Mouse (Mus musculus) heart, embryonic 16.5 days (tissue): ENCODE measurements around the gene Maneal. TPM values are rescaled to one million over a fixed set of nuclear protein-coding genes. Genes with fewer than 3 reads are reported as not detected.

ENCODE experiments used
- ATAC-seq: fragments of 200-750 bp; cut with Nextera tagmentation; replicated peaks from 2 replicates; pipeline ENCODE4 v1.8.0; 2017; ENCODE audit warnings: moderate number of reproducible peaks; ENCODE audit not compliant: insufficient read depth, low FRiP score; ENCODE audit errors: extremely low read depth
- H3K27ac ChIP-seq: fragments of 300-500 bp; sonication (generic); 2 replicates; pipeline ENCODE4 v1.5.1; 2014; ENCODE audit warnings: mild to moderate bottlenecking, low read length, control low read depth, moderate library complexity
- H3K27me3 ChIP-seq: fragments of 300-500 bp; sonication (generic); 2 replicates; pipeline ENCODE4 v1.6.1; 2014; ENCODE audit warnings: low read length, mixed read lengths; ENCODE audit not compliant: control insufficient read depth, insufficient read depth
- H3K36me3 ChIP-seq: fragments of 300-500 bp; sonication (generic); 2 replicates; pipeline ENCODE4 v1.6.1; 2014; ENCODE audit not compliant: control insufficient read depth, insufficient read depth
- H3K4me1 ChIP-seq: fragments of 300-500 bp; sonication (generic); 2 replicates; pipeline ENCODE4 v1.6.1; 2014; ENCODE audit warnings: low read length, mixed read lengths; ENCODE audit not compliant: control insufficient read depth, insufficient read depth
- H3K4me2 ChIP-seq: fragments of 300-500 bp; sonication (generic); 2 replicates; pipeline ENCODE4 v1.6.1; 2014; ENCODE audit warnings: low read depth, mild to moderate bottlenecking, control low read depth, low read length
- H3K4me3 ChIP-seq: fragments of 300-500 bp; sonication (generic); 2 replicates; pipeline ENCODE4 v1.5.1; 2014; ENCODE audit warnings: mild to moderate bottlenecking, control low read depth, low read length
- H3K9ac ChIP-seq: fragments of 300-500 bp; sonication (generic); 2 replicates; pipeline ENCODE4 v1.6.1; 2014; ENCODE audit warnings: low read length, control low read depth
- H3K9me3 ChIP-seq: fragments of 300-500 bp; sonication (generic); replicated peaks from 2 replicates; pipeline ENCODE4 v1.6.1; 2016; ENCODE audit warnings: low read length; ENCODE audit not compliant: control insufficient read depth
- WGBS: fragments of 180-500 bp; shearing (Covaris S2); extraction: QIAGEN DNeasy Blood & Tissue Kit; methylation state at CpG from one replicate; pipeline ENCODE4 v1.1.7; 2014; 5-methylcytosine and 5-hydroxymethylcytosine counted together
- polyA plus RNA-seq: library from polyadenylated mRNA; unstranded; fragments of >200 nt; fragmentation: Nextera tagmentation; extraction: Ambion mirVana; gene quantifications from 2 replicates; pipeline ENCODE4 v1.2.1, GENCODE M21; 2015

Maneal gene
- polyA plus RNA-seq: 0.07 and 0.29 TPM in 2 replicates

- Histone ChIP-seq H3K4me3 (peak within 1 kb of the TSS; percentile 53), H3K9ac (peak within 1 kb of the TSS; percentile 43), H3K36me3 (no peaks in the 10 kb centered on the region), H3K9me3 (no peaks in the 10 kb centered on the region), H3K4me2 (peak within 1 kb of the TSS; percentile 69), H3K4me1 (0 out of 2 replicates have a peak, but pooled peaks cover 4% of the 10 kb centered on the region), H3K27me3 (peaks cover 30% of the 10 kb centered on the region), H3K27ac (no peak within 1 kb of the TSS)
- ATAC-seq: no peak
- 4% methylated on average over 76 of the region's 77 CpGs for WGBS
Measured at GRCm38 (mm10) chr4:124861283-124862188, at the start of gene Maneal. Maneal (minus strand) TSS chr4:124862171.

GRCm38 (mm10) chr4:124905971-124906822 lies 44.2 kb upstream of the Maneal start:
- 8% methylated on average over 21 of the region's 21 CpGs for WGBS
- Histone ChIP-seq H3K27ac (no peak overlapping the region), H3K36me3 (no peaks in the 10 kb centered on the region), H3K9ac (no peak overlapping the region; the same call in 1 of the 2 replicates), H3K9me3 (no peaks in the 10 kb centered on the region; the same call in 1 of the 2 replicates), H3K4me2 (peak overlapping the region; percentile 49; the same call in 1 of the 2 replicates), H3K27me3 (peaks cover 14% of the 10 kb centered on the region), H3K4me3 (0 out of 2 replicates have a peak overlapping the region, but pooled peaks have one; percentile 8), H3K4me1 (peaks cover 6% of the 10 kb centered on the region)
- no peak for ATAC-seq

- no peaks in the 10 kb centered on the region for H3K36me3 ChIP-seq
- H3K4me3 ChIP-seq: no peak overlapping the region
- WGBS: 60% methylated on average over 4 of the region's 4 CpGs
- H3K9ac ChIP-seq: no peak overlapping the region
- H3K4me2 ChIP-seq: no peak overlapping the region
- no peaks in the 10 kb centered on the region for H3K9me3 ChIP-seq
- no peak for ATAC-seq
- H3K27me3 ChIP-seq: peaks cover 14% of the 10 kb centered on the region
- H3K4me1 ChIP-seq: peaks cover 6% of the 10 kb centered on the region
- no peak overlapping the region for H3K27ac ChIP-seq
Measured at GRCm38 (mm10) chr4:124905417-124905816, 43.4 kb upstream of the Maneal start.

- Histone ChIP-seq H3K4me1 (no peaks in the 10 kb centered on the region), H3K9ac (no peak overlapping the region), H3K27me3 (peaks cover 31% of the 10 kb centered on the region), H3K36me3 (no peaks in the 10 kb centered on the region), H3K9me3 (no peaks in the 10 kb centered on the region), H3K27ac (no peak overlapping the region), H3K4me3 (no peak overlapping the region), H3K4me2 (no peak overlapping the region)
- WGBS: 45% methylated on average over 5 of the region's 5 CpGs
- ATAC-seq: no peak
Measured at GRCm38 (mm10) chr4:124899906-124900305, 37.9 kb upstream of the Maneal start.

- Histone ChIP-seq H3K27me3 (peaks cover 43% of the 10 kb centered on the region), H3K4me3 (no peak overlapping the region), H3K4me2 (no peak overlapping the region), H3K27ac (no peak overlapping the region), H3K9ac (no peak overlapping the region), H3K36me3 (no peaks in the 10 kb centered on the region), H3K4me1 (no peaks in the 10 kb centered on the region), H3K9me3 (no peaks in the 10 kb centered on the region)
- ATAC-seq: no peak
- WGBS: 53% methylated on average over 10 of the region's 10 CpGs
Measured at GRCm38 (mm10) chr4:124898428-124898827, 36.5 kb upstream of the Maneal start.

- Histone ChIP-seq H3K27ac (no peak overlapping the region), H3K4me2 (peak overlapping the region; percentile 73), H3K36me3 (no peaks in the 10 kb centered on the region), H3K4me1 (no peaks in the 10 kb centered on the region), H3K4me3 (peak overlapping the region; percentile 50), H3K9ac (no peak overlapping the region), H3K27me3 (peaks cover 62% of the 10 kb centered on the region), H3K9me3 (no peaks in the 10 kb centered on the region)
- ATAC-seq: 0 out of 2 replicates have a peak, but pooled peaks have one; percentile 23
- 1% methylated on average over 83 of the region's 83 CpGs for WGBS
Measured at GRCm38 (mm10) chr4:124894508-124895428, 32.8 kb upstream of the Maneal start.

- Histone ChIP-seq H3K4me1 (no peaks in the 10 kb centered on the region), H3K27ac (no peak overlapping the region), H3K27me3 (peaks cover 64% of the 10 kb centered on the region), H3K4me2 (no peak overlapping the region), H3K9me3 (no peaks in the 10 kb centered on the region), H3K9ac (no peak overlapping the region), H3K4me3 (no peak overlapping the region), H3K36me3 (no peaks in the 10 kb centered on the region)
- ATAC-seq: no peak
- 38% methylated on average over 6 of the region's 6 CpGs for WGBS
Measured at GRCm38 (mm10) chr4:124893769-124894168, 31.8 kb upstream of the Maneal start.

- H3K4me2 ChIP-seq: no peak overlapping the region
- ATAC-seq: no peak
- H3K4me1 ChIP-seq: no peaks in the 10 kb centered on the region
- no peak overlapping the region for H3K4me3 ChIP-seq
- peaks cover 68% of the 10 kb centered on the region for H3K27me3 ChIP-seq
- 76% methylated on average over 5 of the region's 5 CpGs for WGBS
- H3K9me3 ChIP-seq: no peaks in the 10 kb centered on the region
- no peaks in the 10 kb centered on the region for H3K36me3 ChIP-seq
- H3K9ac ChIP-seq: no peak overlapping the region
- no peak overlapping the region for H3K27ac ChIP-seq
Measured at GRCm38 (mm10) chr4:124890831-124891230, 28.9 kb upstream of the Maneal start.
